Mouse (Mus musculus) kidney, adult 2 months (tissue): ENCODE data around the gene Afdn. TPM values are rescaled to one million over a fixed set of nuclear protein-coding genes. Genes with fewer than 3 reads are reported as not detected.
A peak's percentile ranks its signal among the peaks of the same experiment; 100 is the strongest.
"Not testable (repeated sequence)": the region's sequence is repeated elsewhere in the genome, so short reads cannot be mapped to it uniquely, and the experiment has no call there.

Experiments
- DNase-seq: peaks from one replicate; pipeline ENCODE4 v3.0.0; 2021
- H3K27ac ChIP-seq: fragments of 200-500 bp; 2 replicates; pipeline ENCODE4 v1.5.1; 2012; ENCODE audit warnings: low read depth, low read length, control low read depth, inconsistent platforms; ENCODE audit not compliant: insufficient read depth
- H3K27me3 ChIP-seq: fragments of 200-500 bp; replicated peaks from 2 replicates; pipeline ENCODE4 v1.6.1; 2012; ENCODE audit warnings: mild to moderate bottlenecking, moderate library complexity, low read length, inconsistent platforms; ENCODE audit not compliant: control insufficient read depth, insufficient read depth
- H3K36me3 ChIP-seq: fragments of 200-500 bp; 2 replicates; pipeline ENCODE4 v1.6.1; 2012; ENCODE audit warnings: mild to moderate bottlenecking, moderate library complexity, low read length, inconsistent platforms; ENCODE audit not compliant: control insufficient read depth, insufficient read depth
- H3K4me1 ChIP-seq: fragments of 200-500 bp; 2 replicates; pipeline ENCODE4 v1.6.1; 2011; ENCODE audit warnings: low read length; ENCODE audit not compliant: control insufficient read depth, insufficient read depth
- H3K4me3 ChIP-seq: fragments of 200-500 bp; 2 replicates; pipeline ENCODE4 v1.5.1; 2011; ENCODE audit warnings: mild to moderate bottlenecking, low read depth, low read length, control low read depth; ENCODE audit not compliant: insufficient read depth
- CTCF ChIP-seq: fragments of 200-500 bp; conservative IDR thresholded peaks from 2 replicates; pipeline ENCODE4 v1.5.1; 2011; ENCODE audit warnings: low read depth, mild to moderate bottlenecking, control low read depth, low read length, moderate library complexity, mixed read lengths; ENCODE audit not compliant: insufficient read depth, insufficient read length
- POLR2A ChIP-seq: fragments of 200-500 bp; IDR thresholded peaks from one replicate; pipeline ENCODE4 v1.6.1; 2011; ENCODE audit warnings: low read depth, low read length, control low read depth
- WGBS: fragments of 180-500 bp; shearing (Covaris S2); methylation state at CpG from one replicate; pipeline ENCODE4 v1.1.7; 2018; 5-methylcytosine and 5-hydroxymethylcytosine counted together
- polyA plus RNA-seq: library from polyadenylated mRNA; depleted of rRNA; stranded (reverse); fragments of >200 nt; gene quantifications from 2 replicates; pipeline ENCODE4 v1.2.3, GENCODE M21; 2012; rRNA removed

Gene Afdn
- polyA plus RNA-seq, 1 experiment, result 35.1 TPM

DNA sequence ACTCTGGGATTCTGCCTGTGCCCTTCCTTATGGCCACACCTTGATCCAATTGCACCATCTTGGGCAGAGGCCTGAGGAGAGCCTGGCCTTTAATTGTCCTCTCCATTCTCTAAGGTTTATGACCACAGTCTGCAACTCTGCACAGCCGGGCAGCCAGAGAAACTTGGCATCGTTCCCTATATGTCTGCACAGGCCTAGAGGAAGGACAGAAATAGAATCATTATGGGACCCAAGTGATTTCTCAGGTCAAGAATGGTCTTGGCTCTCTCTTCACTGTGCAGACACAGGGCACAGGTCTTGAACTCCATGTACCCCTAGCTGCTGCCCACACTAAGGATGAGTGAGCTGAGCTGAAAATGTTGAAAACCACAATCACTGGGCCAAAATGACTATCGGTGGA, 178.3 kb downstream of the Afdn start:
- TF ChIP-seq POLR2A, result no peak
- no peak for TF ChIP-seq CTCF
- H3K36me3 ChIP-seq, result no peaks in the 10 kb centered on the region
- no peak overlapping the region for H3K4me3 ChIP-seq
- WGBS, result 42% methylated on average over 3 of the region's 3 CpGs
- H3K27me3 ChIP-seq, result no peaks in the 10 kb centered on the region
- DNase-seq, result peak; percentile 64
- H3K27ac ChIP-seq, result no peak overlapping the region
- no peaks in the 10 kb centered on the region for H3K4me1 ChIP-seq

DNA sequence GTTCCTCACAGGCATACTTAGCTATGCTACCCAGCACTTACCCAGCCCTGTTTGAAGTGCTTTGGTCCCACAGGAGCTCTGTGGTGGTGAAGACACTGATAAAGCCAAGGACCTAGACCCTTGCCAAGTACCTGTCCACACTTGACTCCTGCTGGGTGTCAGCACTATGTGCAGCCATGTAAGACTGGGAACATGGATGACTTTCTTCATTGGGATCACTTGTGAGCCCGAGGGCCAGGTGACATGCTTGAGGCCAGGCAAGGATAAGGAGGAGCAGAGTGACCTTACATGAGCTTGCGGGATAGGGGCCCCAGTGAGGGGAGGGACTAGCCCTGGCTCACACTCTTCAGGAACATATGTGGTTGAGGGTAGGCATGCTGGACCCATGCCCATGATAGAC, 178.9 kb downstream of the Afdn start:
- WGBS, result 91% methylated on average over 2 of the region's 2 CpGs
- not testable (repeated sequence) for H3K27ac ChIP-seq, H3K36me3 ChIP-seq, H3K4me1 ChIP-seq, H3K4me3 ChIP-seq, DNase-seq, H3K27me3 ChIP-seq

DNA sequence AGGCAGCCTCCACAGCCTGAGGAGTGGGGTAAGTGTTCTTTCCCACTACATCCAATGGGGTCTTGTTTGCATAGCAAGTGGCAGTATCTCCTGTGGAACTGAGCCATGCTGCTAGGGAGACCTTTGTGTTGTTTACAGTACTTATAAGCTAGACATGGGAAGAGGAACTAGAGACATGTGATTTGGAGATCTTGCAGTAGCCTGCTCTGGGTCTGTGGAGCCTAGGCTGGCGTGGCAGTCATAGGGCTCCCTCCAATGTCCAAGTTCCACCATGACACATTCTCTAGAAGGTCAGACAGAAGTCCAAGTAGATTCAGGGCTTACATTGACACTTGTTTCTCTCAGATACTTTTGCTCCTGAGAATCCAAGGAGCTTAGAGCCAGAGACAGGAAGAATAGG, 180.1 kb downstream of the Afdn start:
- Histone ChIP-seq H3K27me3 (no peaks in the 10 kb centered on the region), H3K27ac (no peak overlapping the region), H3K36me3 (no peaks in the 10 kb centered on the region), H3K4me1 (no peaks in the 10 kb centered on the region), H3K4me3 (no peak overlapping the region)
- DNase-seq, result no peak
- WGBS, result 97% methylated on average over 1 of the region's 1 CpGs
- TF ChIP-seq POLR2A, result no peak
- TF ChIP-seq CTCF, result 0 out of 2 replicates have a peak, but pooled peaks have one; percentile 16

DNA sequence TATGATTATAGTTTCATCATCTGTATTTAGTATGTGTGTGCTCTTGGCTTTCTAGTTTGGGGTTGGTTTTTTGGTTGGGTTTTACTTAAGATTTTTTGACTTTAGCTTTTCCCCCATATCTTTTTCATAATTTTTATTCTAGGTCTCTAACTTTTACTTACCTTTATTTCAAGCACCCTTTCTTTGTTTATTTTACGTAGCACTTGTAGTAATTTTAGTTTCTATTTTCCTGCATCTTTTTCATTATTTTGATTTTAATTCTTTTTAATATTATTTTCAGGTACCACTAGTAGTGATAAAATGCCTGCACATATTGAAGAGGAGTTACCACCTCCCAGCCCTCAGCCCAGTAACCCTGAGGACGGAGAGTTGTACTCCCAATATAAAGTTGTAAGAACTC, 187.7 kb downstream of the Afdn start, which contains the start of gene Gm7168:
Gm7168 (plus strand) TSS at position 301 of the 400 bp plus-strand sequence.
- not testable (repeated sequence) for H3K27ac ChIP-seq, DNase-seq, H3K4me1 ChIP-seq, H3K36me3 ChIP-seq, H3K4me3 ChIP-seq, H3K27me3 ChIP-seq
- 100% methylated on average over 1 of the region's 2 CpGs for WGBS

DNA sequence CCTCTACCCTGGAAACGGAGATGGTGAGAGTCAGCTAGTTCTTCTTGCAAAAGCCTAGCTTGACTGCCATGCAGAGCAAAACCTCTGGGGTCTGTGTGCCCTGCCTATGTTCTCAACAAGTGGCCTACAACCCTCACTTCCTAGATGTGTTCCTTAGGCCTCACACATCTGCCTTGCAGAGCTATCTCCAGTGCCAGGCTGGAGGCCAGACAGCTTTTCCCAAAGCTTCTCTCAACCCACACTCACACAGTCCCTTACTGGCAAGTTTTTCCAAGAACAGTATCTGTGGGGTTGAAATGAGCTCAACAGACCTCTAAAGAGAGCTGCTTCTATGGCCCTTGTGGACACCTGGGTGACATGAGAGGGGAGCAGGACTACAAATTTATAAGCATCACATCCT, 191.2 kb downstream of the Afdn start:
- not testable (repeated sequence) for DNase-seq, H3K36me3 ChIP-seq, H3K27me3 ChIP-seq, H3K4me3 ChIP-seq, H3K27ac ChIP-seq, H3K4me1 ChIP-seq
- 95% methylated on average over 1 of the region's 1 CpGs for whole genome bisulfite sequencing

Other genes with a start within 250 kb of the Afdn start
- gene Tcte2, start 1.3 kb downstream of the Afdn start, polyA plus RNA-seq, result 4.3 and 5.1 TPM in 2 replicates
- gene Gm7168, start 187.8 kb downstream of the Afdn start, polyA plus RNA-seq, result not detected in 2 replicates
- gene Gm7356, start 243.2 kb downstream of the Afdn start, polyA plus RNA-seq, result not detected in 2 replicates